Mouse (Mus musculus): Measurements from ENCODE around the gene Zfp943.
"Not testable (repeated sequence)": the region's sequence is repeated elsewhere in the genome, so short reads cannot be mapped to it uniquely, and the experiment has no call there.

DNA sequence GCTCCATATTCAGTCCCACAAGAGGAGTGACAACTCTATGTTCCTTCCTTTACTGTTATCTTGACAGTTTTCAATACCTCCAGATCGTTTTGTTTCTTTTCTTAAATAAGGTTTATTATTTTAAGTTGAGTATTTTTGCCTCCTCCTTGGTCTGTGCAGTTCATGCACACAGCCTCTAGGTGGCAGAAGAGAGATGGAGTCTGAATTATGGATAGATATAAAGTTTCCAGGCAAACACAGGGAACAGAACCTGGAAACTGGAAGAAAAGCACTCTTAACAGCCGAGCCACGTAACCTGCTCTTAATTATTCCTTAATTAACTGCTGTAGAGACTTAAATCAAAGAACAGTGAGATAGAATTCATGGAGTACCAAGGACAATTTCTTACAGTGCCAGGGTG, 120.9 kb downstream of the Zfp943 start:
- not testable (repeated sequence) for TF ChIP-seq POLR2A (IDR thresholded peaks at IDR 0.05; ENCODE audit: extremely low read depth, insufficient read depth, low read length); CTCF (IDR thresholded peaks at IDR 0.05; ENCODE audit: low read depth, low read length)
